Mouse (Mus musculus): ENCODE results near the gene Tec. TPM values are rescaled to one million over a fixed set of nuclear protein-coding genes. Genes with fewer than 3 reads are reported as not detected.

The Tec gene
- total RNA-seq, 2 experiments from 2014 or later, result 2.5 to 5.7 TPM

DNA sequence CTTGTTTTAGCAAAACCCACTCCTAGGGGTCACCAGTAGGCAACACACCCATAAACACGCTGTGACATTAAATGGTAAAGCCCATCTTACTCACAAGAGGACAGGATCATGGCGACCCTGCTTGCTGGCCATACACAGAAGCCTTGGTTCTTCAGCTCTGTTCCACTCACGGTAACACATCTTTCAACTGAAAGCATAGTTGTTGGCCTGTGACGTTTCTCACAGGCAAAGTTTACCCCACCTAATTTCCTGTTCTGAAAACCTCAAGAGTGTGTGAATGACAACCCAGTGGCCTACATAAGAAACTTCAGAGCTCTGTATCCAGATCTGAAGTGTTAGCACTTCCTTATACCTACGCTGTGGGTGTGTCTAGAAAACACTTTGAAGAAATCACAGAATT is 115.7 kb downstream of the Tec start, which contains the start of gene Txk:
Gene Txk, minus strand, starts transcription at position 193 of the 400 bp plus-strand sequence.
- no peak for ATAC-seq (replicated peaks; ENCODE audit: low FRiP score, poor library complexity, severe bottlenecking)

GRCm38 (mm10) chr5:72751056-72751758 is 117.1 kb downstream of the Tec start:
- ATAC-seq (replicated peaks; ENCODE audit: low FRiP score, poor library complexity, severe bottlenecking), result no peak

DNA sequence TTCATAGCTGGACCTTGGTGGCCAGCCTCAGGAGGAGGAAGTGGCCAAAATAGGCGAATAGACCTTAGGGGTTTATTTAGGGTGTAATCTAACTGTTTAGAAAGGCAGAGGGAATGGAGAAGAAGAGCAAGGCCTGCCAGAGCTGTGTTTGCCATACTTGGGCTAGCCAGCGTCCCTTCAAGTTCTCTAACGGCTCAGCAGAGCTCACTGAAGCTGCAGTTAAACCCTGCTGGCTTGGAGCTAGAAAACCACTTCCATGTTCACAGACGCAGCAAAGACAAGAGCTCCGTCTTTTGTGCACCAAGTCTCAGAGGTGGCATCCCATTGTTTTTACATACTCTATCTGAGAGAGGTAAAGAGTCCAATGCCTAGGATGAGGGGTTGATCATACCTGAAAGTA is 118.1 kb downstream of the Tec start:
- no peak for ATAC-seq (replicated peaks; ENCODE audit: low FRiP score, poor library complexity, severe bottlenecking)

DNA sequence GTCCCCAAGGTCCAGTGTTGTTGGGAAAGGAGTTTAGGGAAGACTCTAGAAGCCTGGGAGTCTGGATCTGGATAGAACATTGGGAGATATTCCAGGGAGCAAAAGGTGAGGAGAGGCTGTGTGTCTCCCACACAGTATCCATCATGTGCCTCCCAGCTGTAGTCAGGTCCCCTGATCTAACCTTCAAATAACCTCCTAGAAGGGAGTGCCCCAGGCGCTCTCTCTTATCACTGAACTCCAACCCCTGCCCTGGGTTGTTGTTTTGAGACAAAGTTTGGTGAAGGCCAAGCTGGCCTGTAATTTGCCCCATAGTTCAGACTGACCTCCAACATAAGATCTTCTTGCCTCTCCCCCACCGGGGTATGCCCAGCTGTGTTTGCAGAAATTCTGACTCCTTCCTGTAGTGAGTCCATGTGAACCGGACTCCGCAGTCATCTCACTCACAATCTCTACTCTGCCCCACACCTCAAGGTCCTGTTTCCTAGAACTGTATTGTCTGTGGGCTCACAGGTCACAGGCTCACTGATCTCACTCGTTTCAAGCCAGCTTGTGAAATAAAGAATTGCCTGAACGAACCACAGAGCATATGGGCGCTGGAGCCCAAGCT is 119.5 kb downstream of the Tec start:
- ATAC-seq (replicated peaks; ENCODE audit: low FRiP score, poor library complexity, severe bottlenecking), result no peak

GRCm38 (mm10) chr5:72747384-72747783 is 120.9 kb downstream of the Tec start:
- ATAC-seq (replicated peaks; ENCODE audit: low FRiP score, poor library complexity, severe bottlenecking), result no peak

DNA sequence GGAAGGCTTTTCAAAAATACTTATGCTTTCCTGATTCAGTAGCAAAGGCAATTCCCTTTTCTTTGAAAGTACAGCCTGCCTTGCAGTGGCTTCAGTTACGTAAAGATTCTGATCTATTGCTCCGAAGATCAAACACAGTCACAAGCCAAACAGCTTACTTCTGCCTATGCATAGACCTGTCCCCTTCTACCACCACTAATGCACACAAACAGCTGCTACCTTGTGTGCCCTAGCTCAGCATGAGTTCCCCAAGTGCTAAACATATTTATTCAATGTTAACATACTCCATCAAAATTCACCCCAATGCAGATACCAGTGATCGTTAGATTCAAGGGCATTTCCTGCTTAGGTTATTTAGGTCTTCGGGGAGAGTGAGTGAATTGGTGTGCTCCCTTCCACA is 121.8 kb downstream of the Tec start:
- ATAC-seq (replicated peaks; ENCODE audit: low FRiP score, poor library complexity, severe bottlenecking), result no peak

GRCm38 (mm10) chr5:72743103-72743502 is 125.2 kb downstream of the Tec start:
- no peak for ATAC-seq (replicated peaks; ENCODE audit: low FRiP score, poor library complexity, severe bottlenecking)

- no peak for ATAC-seq (replicated peaks; ENCODE audit: low FRiP score, poor library complexity, severe bottlenecking)
Observed at GRCm38 (mm10) chr5:72736868-72737267, 131.4 kb downstream of the Tec start.

- ATAC-seq (replicated peaks; ENCODE audit: low FRiP score, poor library complexity, severe bottlenecking), result no peak
Observed at GRCm38 (mm10) chr5:72736437-72736836, 131.8 kb downstream of the Tec start.

DNA sequence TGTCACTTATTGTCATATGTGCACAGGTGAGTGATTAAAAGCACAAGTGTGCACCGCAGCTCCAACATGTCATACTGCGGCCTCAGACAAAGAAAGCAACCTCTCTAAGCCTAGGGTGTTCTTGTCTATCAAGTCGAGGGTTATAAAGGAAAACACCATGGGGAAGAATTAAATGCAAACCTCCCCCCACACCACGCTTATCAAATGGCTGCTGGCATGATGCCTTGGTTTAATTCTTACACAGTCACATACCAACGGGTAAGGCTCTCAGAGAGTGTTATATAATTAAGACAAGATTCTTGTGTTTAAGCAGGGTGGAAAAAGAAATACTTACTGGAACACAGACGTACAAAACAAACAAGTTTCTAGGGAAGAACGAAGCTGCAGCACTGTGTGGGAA is 132.5 kb downstream of the Tec start:
- no peak for ATAC-seq (replicated peaks; ENCODE audit: low FRiP score, poor library complexity, severe bottlenecking)

DNA sequence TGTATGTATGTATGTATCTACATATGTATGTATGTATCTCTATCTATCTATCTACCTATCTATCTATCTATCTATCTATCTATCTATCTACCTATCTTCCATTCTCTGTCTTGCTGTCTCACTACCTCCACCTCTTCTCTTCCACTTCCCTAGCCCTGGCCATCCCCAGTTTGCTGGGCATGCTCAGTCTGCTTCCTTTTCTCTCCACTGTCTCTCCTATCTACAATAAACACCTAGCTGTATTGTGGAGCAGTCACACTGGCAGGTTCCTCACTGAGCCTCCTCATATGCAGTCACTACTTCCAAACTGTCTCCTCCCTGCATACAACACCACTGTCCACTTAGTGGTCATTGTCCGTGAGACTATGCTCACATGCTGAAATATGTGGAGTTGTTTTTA is 135.4 kb downstream of the Tec start:
- ATAC-seq (replicated peaks; ENCODE audit: low FRiP score, poor library complexity, severe bottlenecking), result no peak

DNA sequence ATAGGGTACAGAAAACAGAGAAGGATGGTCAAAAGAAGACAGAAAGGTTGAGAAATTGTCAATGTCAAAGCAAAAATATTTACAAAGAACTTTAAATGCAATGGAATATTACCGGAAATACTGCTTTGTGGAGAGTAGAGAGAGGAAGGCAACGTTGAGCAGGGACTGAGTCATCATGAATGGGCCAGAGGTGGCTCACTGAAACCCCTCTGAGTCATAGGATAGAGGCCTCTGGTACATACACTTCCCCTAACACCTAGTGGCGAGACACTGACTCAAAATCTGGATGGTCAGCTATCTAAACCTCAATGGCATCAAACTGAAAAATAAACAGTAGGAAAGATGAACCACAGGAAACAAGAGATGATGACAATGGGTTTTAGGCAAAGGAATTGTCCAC is 142.9 kb downstream of the Tec start:
- no peak for ATAC-seq (replicated peaks; ENCODE audit: low FRiP score, poor library complexity, severe bottlenecking)

DNA sequence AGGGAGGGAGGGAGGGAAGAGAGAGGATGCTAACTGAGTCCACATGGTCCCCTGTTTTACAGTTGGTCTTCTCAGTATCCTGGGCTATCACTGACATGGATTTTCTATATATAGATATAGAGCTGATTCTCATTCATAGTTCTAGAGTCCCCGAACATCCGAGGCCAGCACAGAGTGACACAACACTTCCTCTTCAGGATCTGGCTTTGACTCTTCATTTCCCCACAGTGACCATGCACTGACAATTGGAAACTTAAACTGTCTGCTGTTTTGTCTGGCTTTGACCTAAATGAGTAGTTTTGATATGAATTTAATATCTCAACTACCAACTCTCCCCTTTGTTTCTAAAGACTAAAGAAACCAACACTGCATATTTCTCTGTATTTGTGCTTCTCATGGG is 144.9 kb downstream of the Tec start:
- no peak for ATAC-seq (replicated peaks; ENCODE audit: low FRiP score, poor library complexity, severe bottlenecking)

GRCm38 (mm10) chr5:72720587-72720986 is 147.7 kb downstream of the Tec start:
- ATAC-seq (replicated peaks; ENCODE audit: low FRiP score, poor library complexity, severe bottlenecking), result no peak

DNA sequence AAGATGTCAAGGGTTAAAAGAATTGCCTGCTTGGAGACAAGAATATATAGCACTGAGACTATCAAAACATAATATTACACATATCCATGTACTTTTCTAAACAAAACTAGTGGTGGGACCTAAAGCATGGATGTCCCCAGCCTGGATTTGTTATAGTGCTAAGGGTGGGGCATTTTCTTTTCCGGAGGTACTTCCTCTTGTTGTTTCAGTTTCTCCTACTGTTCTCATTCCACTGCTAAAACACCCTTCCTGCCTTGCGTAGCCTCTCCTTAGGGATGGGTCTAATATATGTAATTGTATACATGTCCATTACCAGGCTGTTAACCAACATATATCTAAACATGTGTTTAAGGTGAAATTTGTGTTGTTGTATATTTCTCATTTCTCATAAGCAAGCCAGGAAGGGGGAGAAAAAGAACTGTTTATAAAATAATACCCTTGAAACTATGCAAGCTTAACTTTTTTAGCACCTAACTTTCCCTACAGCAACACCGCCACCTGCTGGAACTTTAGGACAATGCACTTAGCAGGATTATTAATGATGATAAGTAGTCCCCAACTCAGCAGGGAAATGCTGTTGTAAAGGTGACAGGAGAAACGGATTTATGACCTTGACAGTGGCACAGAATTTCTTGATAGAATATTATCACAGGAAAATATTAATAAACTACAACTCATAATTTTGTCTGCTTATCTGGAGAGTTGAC is 157.6 kb downstream of the Tec start:
- ATAC-seq (replicated peaks; ENCODE audit: low FRiP score, poor library complexity, severe bottlenecking), result no peak

- ATAC-seq (replicated peaks; ENCODE audit: low FRiP score, poor library complexity, severe bottlenecking), result no peak
Observed at GRCm38 (mm10) chr5:72709976-72710375, 158.3 kb downstream of the Tec start.

- no peak for ATAC-seq (replicated peaks; ENCODE audit: low FRiP score, poor library complexity, severe bottlenecking)
Observed at GRCm38 (mm10) chr5:72709451-72709850, 158.8 kb downstream of the Tec start.

DNA sequence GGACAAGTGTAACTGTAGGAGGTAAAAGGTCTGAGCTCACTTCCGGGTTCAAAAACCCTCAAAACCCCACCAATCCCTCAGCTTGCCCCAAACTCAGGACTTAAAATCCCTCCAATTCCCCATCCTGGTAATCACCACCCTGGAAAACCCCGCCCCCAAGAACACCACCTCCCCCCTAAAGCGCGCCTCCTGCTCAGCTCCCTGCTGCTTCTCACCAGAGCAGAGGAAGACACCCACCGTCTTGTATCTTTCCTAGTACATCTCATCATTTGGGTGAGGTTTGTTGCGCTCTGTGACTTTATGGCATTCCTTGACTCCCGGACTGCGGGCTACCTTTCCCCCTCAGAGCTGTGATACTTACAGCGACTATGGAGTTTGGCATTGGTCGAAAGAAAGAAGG is 161.6 kb downstream of the Tec start:
- ATAC-seq (replicated peaks; ENCODE audit: low FRiP score, poor library complexity, severe bottlenecking), result no peak

DNA sequence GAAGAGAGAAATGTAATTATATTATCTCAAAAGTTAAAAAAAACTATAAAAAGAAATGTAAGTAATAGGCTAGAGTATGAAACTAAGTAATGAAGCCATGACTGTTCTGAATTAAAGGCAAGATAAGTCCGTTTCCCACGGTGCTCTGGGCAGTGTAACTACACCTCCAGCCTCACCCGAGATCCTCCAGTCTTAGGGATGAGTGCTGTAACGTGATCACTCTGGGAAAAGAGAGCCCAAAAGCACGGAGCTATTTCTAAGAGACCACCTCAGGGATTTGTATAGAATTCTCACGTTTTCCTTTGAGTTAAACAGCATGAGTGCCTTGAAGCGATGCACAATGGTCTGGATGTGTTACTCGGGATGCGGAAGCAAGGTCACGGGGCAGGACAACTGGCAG is 162.2 kb downstream of the Tec start:
- no peak for ATAC-seq (replicated peaks; ENCODE audit: low FRiP score, poor library complexity, severe bottlenecking)

All from erythroid progenitor cell, adult 5-6 weeks (primary cell).